Mouse (Mus musculus): ENCODE data around the gene Sumf2. TPM values are rescaled to one million over a fixed set of nuclear protein-coding genes. Genes with fewer than 3 reads are reported as not detected.
"Not testable (repeated sequence)": the region's sequence is repeated elsewhere in the genome, so short reads cannot be mapped to it uniquely, and the experiment has no call there.

Gene Sumf2
- polyA plus RNA-seq, 1 experiment, result 15.4 TPM

- Histone ChIP-seq H3K27ac (ENCODE audit: insufficient read depth, low read depth, low read length) (no peak overlapping the region), H3K4me1 (ENCODE audit: control insufficient read depth, insufficient read depth, low read length) (no peaks in the 10 kb centered on the region), H3K4me3 (ENCODE audit: insufficient read depth, low read length) (no peak overlapping the region)
- TF ChIP-seq CTCF (IDR thresholded peaks at IDR 0.05; ENCODE audit: low read depth, low read length) (no peak), POLR2A (IDR thresholded peaks at IDR 0.05; ENCODE audit: borderline replicate concordance, low read depth, low read length) (no peak)
These were observed 27.2 kb downstream of the Sumf2 start for GRCm38 (mm10) chr5:129873942-129874341.

GRCm38 (mm10) chr5:129875098-129875497 lies 28.3 kb downstream of the Sumf2 start:
- TF ChIP-seq CTCF (IDR thresholded peaks at IDR 0.05; ENCODE audit: low read depth, low read length) (no peak), POLR2A (IDR thresholded peaks at IDR 0.05; ENCODE audit: borderline replicate concordance, low read depth, low read length) (no peak)
- Histone ChIP-seq H3K4me1 (ENCODE audit: control insufficient read depth, insufficient read depth, low read length) (no peaks in the 10 kb centered on the region), H3K27ac (ENCODE audit: insufficient read depth, low read depth, low read length) (no peak overlapping the region), H3K4me3 (ENCODE audit: insufficient read depth, low read length) (no peak overlapping the region)

GRCm38 (mm10) chr5:129877731-129878455 lies 31.1 kb downstream of the Sumf2 start:
- no peak overlapping the region for H3K4me3 ChIP-seq (ENCODE audit: insufficient read depth, low read length)
- H3K27ac ChIP-seq (ENCODE audit: insufficient read depth, low read depth, low read length), result no peak overlapping the region
- H3K4me1 ChIP-seq (ENCODE audit: control insufficient read depth, insufficient read depth, low read length), result no peaks in the 10 kb centered on the region
- TF ChIP-seq CTCF (IDR thresholded peaks at IDR 0.05; ENCODE audit: low read depth, low read length) (no peak), POLR2A (IDR thresholded peaks at IDR 0.05; ENCODE audit: borderline replicate concordance, low read depth, low read length) (no peak)

- no peak for TF ChIP-seq POLR2A (IDR thresholded peaks at IDR 0.05; ENCODE audit: borderline replicate concordance, low read depth, low read length)
- no peak for TF ChIP-seq CTCF (IDR thresholded peaks at IDR 0.05; ENCODE audit: low read depth, low read length)
- Histone ChIP-seq H3K4me1 (ENCODE audit: control insufficient read depth, insufficient read depth, low read length) (no peaks in the 10 kb centered on the region), H3K4me3 (ENCODE audit: insufficient read depth, low read length) (no peak overlapping the region), H3K27ac (ENCODE audit: insufficient read depth, low read depth, low read length) (no peak overlapping the region)
These were observed 32.2 kb downstream of the Sumf2 start for GRCm38 (mm10) chr5:129878946-129879345.

GRCm38 (mm10) chr5:129879888-129880287 lies 33.1 kb downstream of the Sumf2 start:
- TF ChIP-seq POLR2A (IDR thresholded peaks at IDR 0.05; ENCODE audit: borderline replicate concordance, low read depth, low read length) (no peak), CTCF (IDR thresholded peaks at IDR 0.05; ENCODE audit: low read depth, low read length) (no peak)
- Histone ChIP-seq H3K4me3 (ENCODE audit: insufficient read depth, low read length) (no peak overlapping the region), H3K4me1 (ENCODE audit: control insufficient read depth, insufficient read depth, low read length) (no peaks in the 10 kb centered on the region), H3K27ac (ENCODE audit: insufficient read depth, low read depth, low read length) (no peak overlapping the region)

GRCm38 (mm10) chr5:129886271-129886670 lies 39.5 kb downstream of the Sumf2 start:
- H3K27ac ChIP-seq (ENCODE audit: insufficient read depth, low read depth, low read length), result no peak overlapping the region

GRCm38 (mm10) chr5:129886911-129887636 lies 40.3 kb downstream of the Sumf2 start, which contains the start of gene Chchd2:
Gene Chchd2 (minus strand): TSS chr5:129887470.
- Histone ChIP-seq H3K27ac (ENCODE audit: insufficient read depth, low read depth, low read length) (peak within 1 kb of the TSS; percentile 85), H3K4me1 (ENCODE audit: control insufficient read depth, insufficient read depth, low read length) (peaks cover 8% of the 10 kb centered on the region), H3K4me3 (ENCODE audit: insufficient read depth, low read length) (peak within 1 kb of the TSS; percentile 85)
- TF ChIP-seq POLR2A (IDR thresholded peaks at IDR 0.05; ENCODE audit: borderline replicate concordance, low read depth, low read length), result no peak
- TF ChIP-seq CTCF (IDR thresholded peaks at IDR 0.05; ENCODE audit: low read depth, low read length), result no peak

More at GRCm38 (mm10) chr5:129886271-129886670, 39.5 kb downstream of the Sumf2 start:
- Histone ChIP-seq H3K4me1 (ENCODE audit: control insufficient read depth, insufficient read depth, low read length) (peaks cover 8% of the 10 kb centered on the region), H3K4me3 (ENCODE audit: insufficient read depth, low read length) (peak overlapping the region; percentile 85)
- TF ChIP-seq CTCF (IDR thresholded peaks at IDR 0.05; ENCODE audit: low read depth, low read length) (no peak), POLR2A (IDR thresholded peaks at IDR 0.05; ENCODE audit: borderline replicate concordance, low read depth, low read length) (no peak)

GRCm38 (mm10) chr5:129890390-129890789 lies 43.6 kb downstream of the Sumf2 start:
- H3K4me3 ChIP-seq (ENCODE audit: insufficient read depth, low read length); H3K27ac ChIP-seq (ENCODE audit: insufficient read depth, low read depth, low read length): not testable (repeated sequence)

GRCm38 (mm10) chr5:129895198-129896088 lies 48.7 kb downstream of the Sumf2 start, which contains the start of gene Zbed5:
Gene Zbed5 (plus strand): TSS chr5:129895723.
- no peak within 1 kb of the TSS for H3K27ac ChIP-seq (ENCODE audit: insufficient read depth, low read depth, low read length)
- H3K4me1 ChIP-seq (ENCODE audit: control insufficient read depth, insufficient read depth, low read length), result peaks cover 6% of the 10 kb centered on the region
- peak within 1 kb of the TSS; percentile 82 for H3K4me3 ChIP-seq (ENCODE audit: insufficient read depth, low read length)
- TF ChIP-seq CTCF (IDR thresholded peaks at IDR 0.05; ENCODE audit: low read depth, low read length) (no peak), POLR2A (IDR thresholded peaks at IDR 0.05; ENCODE audit: borderline replicate concordance, low read depth, low read length) (no peak)

More at GRCm38 (mm10) chr5:129890390-129890789, 43.6 kb downstream of the Sumf2 start:
- not testable (repeated sequence) for H3K4me1 ChIP-seq (ENCODE audit: control insufficient read depth, insufficient read depth, low read length)

Measured in bone marrow macrophage, adult 2 months (primary cell).